Mouse (Mus musculus) megakaryocyte, embryonic 14.5 days (primary cell): Measurements from ENCODE around the gene Commd1.

ENCODE experiments used
- FLI1 ChIP-seq: IDR thresholded peaks from 2 replicates; pipeline ENCODE4 v1.6.1; 2012; ENCODE audit warnings: low read length, inconsistent platforms, mixed read lengths
- GATA1 ChIP-seq: IDR thresholded peaks from 3 replicates; pipeline ENCODE4 v1.6.1; 2012; ENCODE audit warnings: mixed read lengths, low read length, inconsistent platforms, borderline replicate concordance

- no peak for TF ChIP-seq GATA1
- no peak for TF ChIP-seq FLI1
Measured at GRCm38 (mm10) chr11:22938983-22939382, 43.2 kb downstream of the Commd1 start.
